Mouse (Mus musculus): ENCODE measurements around the gene Pknox2. TPM values are rescaled to one million over a fixed set of nuclear protein-coding genes. Genes with fewer than 3 reads are reported as not detected.

Pknox2 gene
- polyA plus RNA-seq, 1 experiment: not detected

DNA sequence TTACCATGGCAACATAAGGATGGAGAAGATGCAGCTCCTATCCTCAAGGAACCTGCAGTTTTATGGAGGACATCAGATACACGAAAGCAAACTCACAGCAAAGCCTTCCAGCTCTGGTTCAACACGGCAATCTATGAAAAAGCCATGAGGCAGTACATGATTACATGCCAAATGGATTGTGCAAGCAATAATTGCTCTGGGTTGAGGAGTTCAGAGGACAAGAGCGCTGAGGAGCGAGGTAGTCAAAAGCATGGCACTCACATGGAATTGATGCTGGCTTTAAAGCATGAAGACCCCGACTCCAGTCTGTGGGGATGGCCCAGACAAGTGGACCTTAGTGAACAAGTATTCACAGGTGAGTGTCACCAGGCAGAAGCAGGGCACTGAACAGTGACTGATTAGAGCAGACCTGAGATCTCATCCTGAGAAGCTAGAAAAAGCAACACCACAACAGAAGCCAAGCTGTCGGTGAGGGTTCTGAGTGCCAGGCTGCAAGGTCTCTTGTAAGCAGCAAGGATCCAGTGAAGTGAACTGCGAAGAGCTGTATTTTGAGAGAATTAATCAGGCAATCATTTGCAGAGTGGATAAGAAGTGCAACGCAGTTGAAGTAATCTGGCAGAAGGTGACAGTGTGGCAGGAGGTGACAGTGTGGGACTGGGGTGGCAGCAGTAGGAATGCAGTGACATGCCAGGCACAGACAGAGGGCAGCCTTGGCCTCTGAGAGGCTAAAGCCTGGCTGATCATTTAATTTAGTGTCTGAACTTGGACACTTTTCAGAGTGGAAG is 22.3 kb downstream of the Pknox2 start:
- no peaks in the 10 kb centered on the region for H3K4me1 ChIP-seq (ENCODE audit: control insufficient read depth, insufficient read depth, low read length)
- no peak overlapping the region for H3K4me3 ChIP-seq (ENCODE audit: insufficient read depth, low read length)
- TF ChIP-seq POLR2A (IDR thresholded peaks at IDR 0.05; ENCODE audit: borderline replicate concordance, low read depth, low read length) (no peak), CTCF (IDR thresholded peaks at IDR 0.05; ENCODE audit: low read depth, low read length) (no peak)
- H3K27ac ChIP-seq (ENCODE audit: insufficient read depth, low read depth, low read length): no peak overlapping the region

DNA sequence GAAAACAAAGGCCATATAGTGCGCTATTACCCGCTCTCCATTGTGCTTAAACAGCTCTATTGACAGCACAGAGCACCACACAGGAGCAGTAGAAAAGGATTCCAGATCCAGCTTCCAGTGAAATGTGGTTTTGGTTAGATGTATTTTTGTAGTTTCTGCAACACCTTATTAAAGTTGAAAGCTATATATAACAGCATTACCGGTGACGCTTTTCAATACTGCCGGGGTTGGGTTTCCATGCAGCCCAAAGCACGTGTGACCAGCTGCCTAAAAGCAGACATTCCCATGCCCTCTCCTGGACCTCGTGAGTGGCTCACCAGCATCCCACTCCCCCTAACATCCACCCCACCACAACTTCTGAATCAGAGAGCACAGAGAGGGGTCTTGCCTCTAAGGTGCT is 23.8 kb downstream of the Pknox2 start:
- Histone ChIP-seq H3K4me1 (ENCODE audit: control insufficient read depth, insufficient read depth, low read length) (no peaks in the 10 kb centered on the region), H3K27ac (ENCODE audit: insufficient read depth, low read depth, low read length) (no peak overlapping the region), H3K4me3 (ENCODE audit: insufficient read depth, low read length) (no peak overlapping the region)
- TF ChIP-seq CTCF (IDR thresholded peaks at IDR 0.05; ENCODE audit: low read depth, low read length) (no peak), POLR2A (IDR thresholded peaks at IDR 0.05; ENCODE audit: borderline replicate concordance, low read depth, low read length) (no peak)

DNA sequence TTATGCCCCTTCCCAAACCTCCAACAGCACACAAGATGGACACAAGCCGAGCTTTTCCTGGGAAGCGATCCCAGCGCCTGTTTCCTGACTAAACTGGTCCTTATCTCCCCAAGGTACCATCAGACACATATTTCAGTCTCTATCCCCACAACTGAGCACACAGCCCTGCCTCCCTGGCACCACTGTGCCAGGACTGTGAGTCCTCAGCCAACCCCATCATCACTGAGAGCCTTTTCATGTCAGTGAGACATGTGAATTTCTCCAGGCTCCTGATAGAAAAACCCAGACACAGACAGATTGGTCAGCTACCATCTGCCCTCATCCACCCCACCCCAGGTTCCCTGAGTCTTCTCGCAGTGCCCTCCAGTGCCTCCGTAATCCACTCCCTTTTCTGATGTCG is 24.2 kb downstream of the Pknox2 start:
- Histone ChIP-seq H3K4me1 (ENCODE audit: control insufficient read depth, insufficient read depth, low read length) (no peaks in the 10 kb centered on the region), H3K4me3 (ENCODE audit: insufficient read depth, low read length) (no peak overlapping the region), H3K27ac (ENCODE audit: insufficient read depth, low read depth, low read length) (no peak overlapping the region)
- no peak for TF ChIP-seq POLR2A (IDR thresholded peaks at IDR 0.05; ENCODE audit: borderline replicate concordance, low read depth, low read length)
- TF ChIP-seq CTCF (IDR thresholded peaks at IDR 0.05; ENCODE audit: low read depth, low read length): no peak

DNA sequence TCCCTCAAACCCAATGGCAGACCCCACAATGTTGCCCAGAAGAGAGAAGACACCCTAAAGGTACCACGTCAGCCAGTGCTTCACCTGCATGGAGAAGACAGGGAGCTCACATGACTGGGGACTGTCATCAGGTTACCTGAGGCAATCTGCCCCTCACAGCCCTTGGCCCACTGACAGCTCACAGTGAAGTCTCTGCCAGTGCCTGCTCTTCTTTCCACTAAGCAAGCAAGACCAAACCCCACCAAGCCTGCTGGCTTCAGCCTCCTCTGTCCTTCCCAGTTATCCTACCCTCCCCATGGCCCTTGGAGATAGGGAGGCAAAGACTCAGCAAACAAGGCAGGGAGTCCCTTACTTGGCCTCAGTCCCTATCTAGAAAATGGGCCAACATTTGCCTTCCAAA is 24.8 kb downstream of the Pknox2 start:
- no peak overlapping the region for H3K27ac ChIP-seq (ENCODE audit: insufficient read depth, low read depth, low read length)
- H3K4me1 ChIP-seq (ENCODE audit: control insufficient read depth, insufficient read depth, low read length): no peaks in the 10 kb centered on the region
- TF ChIP-seq POLR2A (IDR thresholded peaks at IDR 0.05; ENCODE audit: borderline replicate concordance, low read depth, low read length) (no peak), CTCF (IDR thresholded peaks at IDR 0.05; ENCODE audit: low read depth, low read length) (no peak)
- H3K4me3 ChIP-seq (ENCODE audit: insufficient read depth, low read length): no peak overlapping the region

DNA sequence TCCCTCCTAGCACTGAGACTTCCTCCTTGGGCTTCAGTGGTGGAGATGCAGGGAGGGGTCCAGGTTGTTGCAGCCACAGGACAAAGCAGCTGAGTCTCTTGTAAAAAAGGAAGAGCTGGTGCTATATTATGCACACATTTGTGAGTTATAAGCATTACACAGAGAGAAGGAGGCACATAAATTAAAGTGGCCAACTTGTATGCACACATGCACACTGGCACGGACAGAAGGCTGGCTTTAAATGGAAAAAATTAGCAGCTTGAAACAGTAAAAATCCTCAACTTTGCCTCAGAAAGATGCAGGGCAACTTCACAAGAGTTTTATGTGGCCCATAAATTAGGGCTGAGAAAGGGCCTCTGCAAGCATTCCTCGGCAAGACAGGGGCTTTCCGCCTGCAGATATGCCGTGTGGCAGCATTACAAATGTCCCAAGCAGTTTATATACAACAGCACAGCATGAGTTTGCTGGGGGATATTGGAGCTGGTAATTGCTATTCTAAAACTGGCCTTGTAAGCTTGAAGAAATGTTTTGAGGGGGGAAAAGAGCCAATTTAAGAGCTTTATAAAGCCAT is 25.4 kb downstream of the Pknox2 start:
- H3K4me3 ChIP-seq (ENCODE audit: insufficient read depth, low read length): no peak overlapping the region
- TF ChIP-seq CTCF (IDR thresholded peaks at IDR 0.05; ENCODE audit: low read depth, low read length): no peak
- no peak for TF ChIP-seq POLR2A (IDR thresholded peaks at IDR 0.05; ENCODE audit: borderline replicate concordance, low read depth, low read length)
- no peaks in the 10 kb centered on the region for H3K4me1 ChIP-seq (ENCODE audit: control insufficient read depth, insufficient read depth, low read length)
- H3K27ac ChIP-seq (ENCODE audit: insufficient read depth, low read depth, low read length): no peak overlapping the region

DNA sequence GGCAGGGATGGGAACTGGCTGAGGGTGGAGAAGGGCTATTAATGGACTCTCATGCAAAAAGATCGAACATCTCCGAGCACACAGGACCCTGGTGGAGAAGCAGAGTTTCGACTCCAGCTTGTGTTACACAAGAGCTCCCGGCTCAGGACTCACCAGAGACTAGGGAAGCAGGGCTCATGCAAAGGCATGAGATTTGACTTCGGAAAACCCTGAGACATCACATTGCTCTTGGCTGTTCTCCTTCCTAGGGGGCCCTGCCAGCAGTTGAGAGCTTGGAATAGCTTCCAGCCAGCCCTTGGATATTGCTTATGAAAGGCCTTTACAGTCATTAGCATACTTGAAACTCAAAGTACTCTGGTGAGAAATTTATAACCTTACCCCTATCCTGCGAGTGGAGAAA is 26.4 kb downstream of the Pknox2 start:
- no peak for TF ChIP-seq CTCF (IDR thresholded peaks at IDR 0.05; ENCODE audit: low read depth, low read length)
- TF ChIP-seq POLR2A (IDR thresholded peaks at IDR 0.05; ENCODE audit: borderline replicate concordance, low read depth, low read length): no peak
- Histone ChIP-seq H3K27ac (ENCODE audit: insufficient read depth, low read depth, low read length) (no peak overlapping the region), H3K4me3 (ENCODE audit: insufficient read depth, low read length) (no peak overlapping the region), H3K4me1 (ENCODE audit: control insufficient read depth, insufficient read depth, low read length) (no peaks in the 10 kb centered on the region)

- Histone ChIP-seq H3K4me1 (ENCODE audit: control insufficient read depth, insufficient read depth, low read length) (no peaks in the 10 kb centered on the region), H3K27ac (ENCODE audit: insufficient read depth, low read depth, low read length) (no peak overlapping the region), H3K4me3 (ENCODE audit: insufficient read depth, low read length) (no peak overlapping the region)
- no peak for TF ChIP-seq POLR2A (IDR thresholded peaks at IDR 0.05; ENCODE audit: borderline replicate concordance, low read depth, low read length)
- TF ChIP-seq CTCF (IDR thresholded peaks at IDR 0.05; ENCODE audit: low read depth, low read length): no peak
Measured at GRCm38 (mm10) chr9:37117529-37117928, 29.7 kb downstream of the Pknox2 start.

- no peak overlapping the region for H3K4me3 ChIP-seq (ENCODE audit: insufficient read depth, low read length)
- TF ChIP-seq POLR2A (IDR thresholded peaks at IDR 0.05; ENCODE audit: borderline replicate concordance, low read depth, low read length): no peak
- no peak for TF ChIP-seq CTCF (IDR thresholded peaks at IDR 0.05; ENCODE audit: low read depth, low read length)
- no peak overlapping the region for H3K27ac ChIP-seq (ENCODE audit: insufficient read depth, low read depth, low read length)
- H3K4me1 ChIP-seq (ENCODE audit: control insufficient read depth, insufficient read depth, low read length): no peaks in the 10 kb centered on the region
Measured at GRCm38 (mm10) chr9:37116632-37117413, 30.4 kb downstream of the Pknox2 start.

- Histone ChIP-seq H3K4me3 (ENCODE audit: insufficient read depth, low read length) (no peak overlapping the region), H3K4me1 (ENCODE audit: control insufficient read depth, insufficient read depth, low read length) (no peaks in the 10 kb centered on the region), H3K27ac (ENCODE audit: insufficient read depth, low read depth, low read length) (no peak overlapping the region)
- TF ChIP-seq POLR2A (IDR thresholded peaks at IDR 0.05; ENCODE audit: borderline replicate concordance, low read depth, low read length): no peak
- TF ChIP-seq CTCF (IDR thresholded peaks at IDR 0.05; ENCODE audit: low read depth, low read length): no peak
Measured at GRCm38 (mm10) chr9:37115820-37116219, 31.4 kb downstream of the Pknox2 start.

All from bone marrow macrophage, adult 2 months (primary cell).